Mouse (Mus musculus) G1E (cell line): ENCODE results near the gene Prickle1.

Experiments used
- CTCF ChIP-seq: IDR thresholded peaks from 2 replicates; pipeline ENCODE4 v1.5.1; 2012; ENCODE audit warnings: low read depth, low read length, inconsistent platforms, mixed read lengths
- GATA1 ChIP-seq: IDR thresholded peaks from 2 replicates; pipeline ENCODE4 v1.6.1; 2012; ENCODE audit warnings: borderline replicate concordance, low read length, inconsistent platforms, mixed read lengths
- GATA2 ChIP-seq: IDR thresholded peaks from 2 replicates; pipeline ENCODE4 v1.6.1; 2012; ENCODE audit warnings: low read depth, low read length, inconsistent platforms, borderline replicate concordance
- POLR2AphosphoS5 ChIP-seq: IDR thresholded peaks from 2 replicates; pipeline ENCODE4 v1.6.1; 2012; ENCODE audit warnings: low read depth, low read length, inconsistent platforms; ENCODE audit not compliant: insufficient replicate concordance
- TAL1 ChIP-seq: conservative IDR thresholded peaks from 2 replicates; pipeline ENCODE4 v1.6.1; 2012; ENCODE audit warnings: low read depth, low read length, inconsistent platforms, mixed read lengths

- no peak for TF ChIP-seq CTCF
- TF ChIP-seq GATA1: no peak
- TF ChIP-seq TAL1: no peak
- no peak for TF ChIP-seq GATA2
- TF ChIP-seq POLR2AphosphoS5: no peak
These were observed 116.2 kb downstream of the Prickle1 start for GRCm38 (mm10) chr15:93479445-93479844.
